Mouse (Mus musculus): Measurements from ENCODE around the gene Fgf12.

Gene Fgf12

GRCm38 (mm10) chr16:28752638-28753118 lies at the start of gene Fgf12:
TSS of gene Fgf12 (minus strand) at chr16:28753068.
- peak; percentile 56 for DNase-seq

- peak; percentile 38 for DNase-seq
These were observed 40.2 kb upstream of the Fgf12 start for GRCm38 (mm10) chr16:28793115-28793514.

DNA sequence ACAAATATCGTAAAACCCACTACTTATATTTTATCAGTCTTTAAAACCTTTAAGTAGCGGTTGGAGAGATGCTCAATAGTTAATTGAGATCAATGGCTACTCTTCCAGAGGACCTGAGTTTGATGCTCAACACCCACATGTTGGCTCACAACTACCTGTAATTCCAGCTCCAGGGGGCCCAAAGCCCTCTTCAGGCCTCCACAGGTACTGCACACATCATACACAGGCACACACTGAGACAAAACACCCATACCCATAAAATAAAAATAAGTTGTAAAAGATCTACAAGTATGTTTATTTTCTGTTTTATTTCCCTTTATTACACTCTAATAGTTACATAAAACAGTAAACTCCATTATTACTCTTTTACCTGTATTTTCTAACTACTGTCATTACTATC lies 17.4 kb upstream of the Fgf12 start:
- no peak for DNase-seq

GRCm38 (mm10) chr16:28761417-28761976 lies 8.6 kb upstream of the Fgf12 start:
- DNase-seq = peak; percentile 64

DNA sequence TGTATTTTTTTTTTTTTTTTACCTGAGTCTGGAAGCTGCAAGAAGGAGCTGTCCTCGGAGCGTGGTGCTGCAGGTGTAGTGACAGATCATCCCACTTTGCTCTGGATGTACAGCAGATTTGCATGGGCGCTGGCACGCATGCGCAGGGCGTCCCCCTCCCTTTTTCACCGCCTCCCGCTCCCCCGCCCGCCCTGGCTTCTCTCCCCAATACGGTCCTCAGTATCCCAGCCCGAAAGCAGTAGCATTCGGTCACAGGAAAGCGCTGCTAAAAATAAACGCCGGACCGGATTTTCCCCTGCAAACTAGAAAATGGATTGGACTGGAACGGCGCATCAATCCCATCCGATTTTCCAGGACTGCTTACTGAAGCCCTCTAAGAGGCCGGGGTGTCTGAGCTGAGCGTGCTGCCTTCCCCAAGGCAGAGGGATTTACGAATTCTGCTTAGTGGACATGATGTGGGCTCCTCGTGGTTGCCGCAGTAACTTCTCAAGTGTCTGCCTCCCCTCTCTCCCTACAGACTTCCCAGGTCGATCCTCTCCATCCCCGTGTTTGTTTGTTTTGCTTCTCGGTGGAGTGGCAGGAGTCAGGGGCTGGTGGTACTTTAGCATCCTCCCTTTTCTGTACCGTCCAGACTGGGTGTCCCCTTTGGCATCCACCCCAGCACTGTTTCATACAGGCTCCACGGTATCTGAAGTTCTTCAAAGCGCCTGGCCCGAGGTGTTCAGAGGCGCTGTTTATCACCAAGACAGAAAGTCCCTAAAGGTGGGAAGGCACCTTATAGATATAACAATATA lies 453 bp upstream of the Fgf12 start:
- DNase-seq = peak; percentile 89

DNA sequence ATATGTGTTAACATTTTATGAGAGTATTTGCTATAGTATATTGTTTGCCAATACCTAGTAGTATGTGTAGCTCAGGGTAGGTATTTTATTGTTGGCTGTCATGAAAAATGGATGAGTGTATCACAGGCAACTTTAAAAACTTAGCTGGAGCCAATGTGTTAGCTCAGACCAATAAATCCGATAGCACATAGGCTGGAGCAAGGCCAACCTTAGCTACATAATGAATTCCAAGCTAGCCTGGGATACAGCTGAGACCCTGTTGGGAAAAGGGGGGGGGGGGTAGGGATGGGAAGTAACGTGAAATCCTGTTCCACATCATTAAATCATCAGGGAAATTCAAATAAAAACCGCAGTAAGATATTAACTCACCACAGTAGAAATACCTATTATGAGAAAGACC lies 18.4 kb downstream of the Fgf12 start:
- no peak for DNase-seq

GRCm38 (mm10) chr16:28726792-28727191 lies 26.1 kb downstream of the Fgf12 start:
- DNase-seq = no peak

GRCm38 (mm10) chr16:28706623-28707022 lies 46.2 kb downstream of the Fgf12 start:
- DNase-seq = no peak

GRCm38 (mm10) chr16:28700346-28700745 lies 52.5 kb downstream of the Fgf12 start:
- DNase-seq = no peak

- no peak for DNase-seq
These were observed 56.0 kb downstream of the Fgf12 start for GRCm38 (mm10) chr16:28696851-28697250.

DNA sequence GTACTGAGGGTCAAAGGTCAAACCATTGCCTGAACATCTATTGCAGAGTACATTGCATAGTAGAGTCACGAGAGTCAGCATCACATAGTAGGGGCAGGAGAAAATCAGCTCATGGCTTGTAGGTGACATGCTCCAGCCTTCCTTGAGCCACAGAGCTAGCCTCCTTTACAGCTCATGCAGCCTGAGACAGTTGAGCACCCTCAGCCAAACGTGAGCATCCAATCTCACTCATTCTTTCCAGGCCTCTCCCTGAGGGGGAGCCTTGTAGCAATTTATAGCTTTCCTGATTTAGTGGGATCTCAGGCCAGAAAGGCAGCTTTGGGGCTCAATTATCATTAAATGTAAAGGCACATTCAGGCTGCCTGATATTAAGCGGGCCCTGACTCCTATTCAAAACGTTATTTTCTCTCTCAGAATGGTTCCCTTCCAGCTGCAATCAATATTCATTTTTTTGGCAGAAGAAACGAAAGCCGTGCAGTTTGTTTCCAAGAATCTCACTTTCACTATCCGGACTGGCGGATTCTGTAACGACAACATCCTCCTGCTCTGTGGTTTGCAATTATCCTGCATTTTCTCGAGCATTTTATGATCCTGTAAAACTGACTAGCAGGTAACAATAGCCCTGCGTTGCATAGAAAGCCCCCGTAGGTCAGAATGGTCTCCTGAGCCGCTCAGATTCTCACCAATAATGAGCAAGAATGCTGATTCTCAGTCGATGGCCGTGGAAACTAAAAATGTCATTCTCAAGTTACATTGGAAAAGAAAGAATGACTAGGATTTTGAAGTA lies 58.6 kb downstream of the Fgf12 start:
- DNase-seq = no peak

- peak; percentile 26 for DNase-seq
These were observed 63.9 kb downstream of the Fgf12 start for GRCm38 (mm10) chr16:28688861-28689385.

DNA sequence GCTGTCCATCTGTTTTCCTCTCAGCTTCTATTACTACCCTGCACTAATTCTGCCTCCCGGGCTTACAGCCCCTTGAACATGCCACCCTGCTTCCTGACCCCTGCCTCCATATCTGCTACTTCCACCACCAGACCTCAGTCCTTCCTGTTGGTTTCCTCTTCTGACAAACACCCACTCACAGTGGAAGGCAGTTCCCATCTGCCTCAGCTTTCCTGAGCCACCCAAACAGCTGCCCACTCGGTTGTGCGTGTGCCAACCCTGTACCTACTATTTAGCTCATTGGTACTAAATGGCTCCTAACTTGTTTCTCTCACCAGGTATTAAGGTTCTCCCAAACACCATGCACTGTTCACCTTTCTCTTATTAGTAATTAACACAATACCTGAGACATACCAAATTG lies 71.2 kb downstream of the Fgf12 start:
- DNase-seq = no peak

- no peak for DNase-seq
These were observed 84.0 kb downstream of the Fgf12 start for GRCm38 (mm10) chr16:28668815-28669347.

DNA sequence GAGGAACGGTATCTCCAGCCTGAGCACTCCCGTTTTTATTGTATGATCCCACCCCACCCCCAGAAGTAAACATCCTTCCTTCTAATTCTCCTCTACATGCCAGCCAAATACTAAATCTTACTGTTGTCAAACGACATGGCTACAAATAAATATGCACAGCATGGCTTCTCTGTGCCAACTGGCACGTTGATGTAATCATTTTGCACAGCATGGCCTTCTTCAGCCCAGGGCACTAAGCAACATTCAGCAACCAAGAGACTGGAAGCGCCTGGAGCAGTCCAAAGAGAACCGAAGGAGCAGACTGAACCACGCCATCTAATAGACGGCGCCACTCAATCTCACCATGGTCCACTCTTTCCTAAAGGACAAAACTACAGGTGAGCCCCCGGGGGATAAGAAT lies 100.2 kb downstream of the Fgf12 start:
- peak; percentile 47 for DNase-seq

- DNase-seq = no peak
These were observed 102.3 kb downstream of the Fgf12 start for GRCm38 (mm10) chr16:28650589-28650988.

DNA sequence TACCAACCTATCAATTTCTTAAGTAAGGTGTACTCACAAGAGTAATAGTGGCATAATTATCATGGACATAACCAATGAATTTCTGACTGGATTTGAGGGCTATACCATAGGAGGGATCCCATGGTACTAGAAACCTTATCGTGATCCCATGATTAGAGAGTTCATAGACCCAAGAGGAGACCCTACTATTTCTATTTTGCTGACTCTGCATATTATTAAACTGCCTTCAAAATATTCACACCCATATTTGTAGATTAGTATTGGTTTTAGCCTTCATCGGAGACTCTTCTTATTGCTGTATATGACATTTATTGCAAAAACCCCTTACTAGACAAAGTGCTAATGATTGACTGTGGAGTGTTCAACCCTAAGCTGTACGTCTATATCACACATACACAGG lies 107.8 kb downstream of the Fgf12 start:
- DNase-seq = no peak

DNA sequence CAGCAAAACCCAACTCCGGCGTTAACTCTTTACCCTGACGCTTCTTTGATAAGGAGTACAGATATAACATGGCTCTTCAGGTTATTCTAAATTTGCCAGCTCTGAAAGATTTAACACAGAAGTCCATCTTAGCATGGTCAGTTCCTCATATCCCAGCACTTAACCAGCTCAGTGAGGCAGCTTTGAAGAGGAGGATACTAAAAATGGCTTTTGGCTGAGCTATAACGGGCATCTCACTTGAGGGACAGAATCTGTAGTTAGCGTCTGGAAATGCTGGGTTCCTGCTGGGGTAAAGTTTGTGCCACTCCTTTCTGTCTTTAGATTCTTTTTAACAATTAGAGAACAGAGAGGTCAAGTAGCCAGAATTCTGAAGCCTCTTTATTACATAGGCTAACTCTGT lies 121.1 kb downstream of the Fgf12 start:
- DNase-seq = no peak

DNA sequence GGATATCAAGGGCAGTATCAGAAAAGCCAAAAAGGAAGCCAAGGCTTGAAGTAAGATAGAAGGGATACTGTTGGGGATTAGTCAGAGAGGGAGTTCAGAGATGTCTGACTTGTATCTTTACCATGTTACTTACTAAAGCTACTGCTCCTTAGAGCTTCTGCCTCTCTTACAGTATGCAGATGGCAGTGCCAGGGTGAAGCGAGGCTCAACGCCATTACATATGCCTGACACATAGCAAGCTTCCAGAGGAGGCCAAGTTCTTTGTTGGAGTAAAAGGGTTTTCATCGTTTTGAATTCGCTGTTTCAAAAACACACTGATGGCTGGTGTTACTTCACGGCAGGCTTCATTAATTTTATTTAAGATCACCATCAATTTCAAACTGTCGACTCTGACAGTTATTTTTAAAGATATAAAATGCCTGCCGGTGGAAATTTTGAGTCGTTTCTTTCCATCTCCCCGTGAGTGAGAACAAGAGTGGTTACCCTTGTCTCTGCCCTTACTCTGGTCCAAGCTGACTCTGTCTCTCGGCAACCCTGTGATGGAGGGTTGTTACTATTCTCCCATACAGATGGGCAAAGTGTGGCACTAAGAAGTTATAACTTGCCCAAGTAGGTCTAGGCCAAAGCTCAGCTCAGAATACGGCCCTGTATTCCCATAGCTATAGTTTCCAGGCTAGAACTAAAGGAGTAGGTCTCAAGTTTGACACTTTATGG lies 121.9 kb downstream of the Fgf12 start:
- DNase-seq = no peak

DNA sequence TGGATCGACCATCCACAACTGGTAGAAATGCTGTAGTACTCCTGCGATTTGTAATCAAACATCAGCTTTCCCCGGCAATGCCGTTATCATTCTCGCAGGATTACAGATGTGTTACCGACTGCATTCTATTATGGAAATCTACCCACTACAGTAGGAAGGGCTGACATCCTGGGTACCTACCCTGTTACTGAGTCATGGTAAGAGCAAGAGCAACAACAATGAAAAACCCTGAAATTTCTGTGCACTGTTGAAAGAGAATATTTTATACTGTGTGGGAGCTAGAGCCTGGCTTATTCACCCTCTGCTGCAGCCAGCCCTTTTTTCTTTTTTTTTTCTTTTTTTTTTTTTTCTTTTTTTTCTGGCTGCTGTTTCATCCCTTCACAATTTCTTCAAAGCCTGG lies 126.6 kb downstream of the Fgf12 start:
- no peak for DNase-seq

DNA sequence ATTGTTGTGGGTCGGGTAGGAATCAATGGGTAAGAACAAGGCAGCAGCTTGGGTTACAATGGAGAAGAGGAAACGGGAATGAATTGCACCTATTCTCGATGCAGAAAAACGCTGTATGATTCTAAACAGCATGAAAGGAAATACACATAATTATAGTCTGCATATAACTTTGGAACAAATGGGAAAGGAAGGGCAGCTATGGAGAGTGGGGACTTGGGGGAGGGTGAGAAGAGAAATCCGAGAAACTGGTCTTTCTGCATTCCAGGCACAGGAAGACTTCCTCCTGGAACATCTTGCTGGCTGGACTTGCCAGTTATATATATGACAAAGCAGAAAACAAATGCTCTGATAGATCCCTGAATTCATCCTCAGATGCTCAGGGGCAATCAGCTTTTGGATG lies 127.2 kb downstream of the Fgf12 start:
- DNase-seq = no peak

DNA sequence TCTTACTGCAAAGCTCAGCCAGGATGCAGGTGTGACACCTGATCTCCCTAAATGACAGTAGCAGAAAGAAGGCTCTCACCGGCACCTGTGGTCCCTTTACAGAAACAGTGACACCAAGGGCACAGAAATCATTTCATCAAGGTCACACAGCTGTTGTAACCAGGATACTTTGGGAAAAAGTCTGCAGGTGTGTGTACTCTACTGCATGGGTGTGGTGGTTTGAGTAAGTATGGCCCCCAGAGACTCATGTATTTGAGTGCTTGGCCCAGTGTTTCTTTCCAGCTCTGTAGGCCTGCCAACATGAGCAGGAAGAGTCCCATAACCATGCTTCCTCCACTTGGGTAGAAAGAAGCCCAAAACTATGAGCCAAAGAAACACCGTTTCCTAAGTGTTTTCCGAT lies 138.5 kb downstream of the Fgf12 start:
- DNase-seq = no peak

GRCm38 (mm10) chr16:28610940-28611339 lies 141.9 kb downstream of the Fgf12 start:
- no peak for DNase-seq

Measured in cerebellum, adult 11 months (tissue).